Mouse (Mus musculus) ES-E14 (cell line): Measurements from ENCODE around the gene Reg4. TPM values are rescaled to one million over a fixed set of nuclear protein-coding genes. Genes with fewer than 3 reads are reported as not detected.

Experiments used
- DNase-seq: peaks from one replicate; pipeline ENCODE4 v3.0.0-alpha.2; 2013; ENCODE audit warnings: low read depth, low spot score
- H3K27ac ChIP-seq: 2 replicates; pipeline ENCODE4 v1.5.1; 2012; ENCODE audit warnings: low read depth, mild to moderate bottlenecking, low read length, moderate library complexity, mixed read lengths; ENCODE audit not compliant: poor library complexity, insufficient read depth, severe bottlenecking
- H3K36me3 ChIP-seq: 2 replicates; pipeline ENCODE4 v1.6.1; 2012; ENCODE audit warnings: mild to moderate bottlenecking, low read length, moderate library complexity, mixed read lengths; ENCODE audit not compliant: control insufficient read depth, poor library complexity, insufficient read depth, severe bottlenecking
- H3K4me1 ChIP-seq, 2 experiments: fragments of 150-350 bp in 1 of 2; sonication (generic) in 1 of 2; 2 replicates each; pipeline ENCODE4 v1.6.1; 2012; ENCODE audit warnings: low read length in 2 of 2, mild to moderate bottlenecking in 1 of 2, mixed read lengths in 1 of 2; ENCODE audit not compliant: control insufficient read depth in 2 of 2, insufficient read depth in 2 of 2, poor library complexity in 1 of 2
- H3K4me3 ChIP-seq, 2 experiments: fragments of 150-350 bp in 1 of 2; sonication (generic) in 1 of 2; 2 replicates each; pipeline ENCODE4 v1.5.1; 2012; ENCODE audit warnings: low read length in 2 of 2, low read depth in 1 of 2, mild to moderate bottlenecking in 1 of 2, mixed read lengths in 1 of 2; ENCODE audit not compliant: insufficient read depth in 1 of 2, poor library complexity in 1 of 2, severe bottlenecking in 1 of 2
- H3K9ac ChIP-seq: 2 replicates; pipeline ENCODE4 v1.6.1; 2012; ENCODE audit warnings: low read depth, mild to moderate bottlenecking, low read length, mixed read lengths; ENCODE audit not compliant: poor library complexity, insufficient read depth, severe bottlenecking
- H3K9me3 ChIP-seq: fragments of 150-350 bp; sonication (generic); 2 replicates; pipeline ENCODE4 v1.6.1; 2012; ENCODE audit warnings: low read depth, mild to moderate bottlenecking, low read length; ENCODE audit not compliant: control insufficient read depth, insufficient read depth
- CHD2 ChIP-seq: IDR thresholded peaks from 2 replicates; pipeline ENCODE4 v1.6.1; 2014; ENCODE audit warnings: mild to moderate bottlenecking, low read depth, low read length, inconsistent platforms
- HCFC1 ChIP-seq: IDR thresholded peaks from 2 replicates; pipeline ENCODE4 v1.6.1; 2012; ENCODE audit warnings: low read length, inconsistent platforms, borderline replicate concordance; ENCODE audit not compliant: insufficient read depth
- MAFK ChIP-seq: IDR thresholded peaks from 2 replicates; pipeline ENCODE4 v1.6.1; 2014; ENCODE audit warnings: mild to moderate bottlenecking, low read depth, low read length, inconsistent platforms; ENCODE audit not compliant: insufficient read depth
- ZC3H11A ChIP-seq: IDR thresholded peaks from 2 replicates; pipeline ENCODE4 v1.6.1; 2012; ENCODE audit warnings: low read depth, mild to moderate bottlenecking, inconsistent platforms, low read length, borderline replicate concordance
- ZNF384 ChIP-seq: IDR thresholded peaks from 2 replicates; pipeline ENCODE4 v1.6.1; 2012; ENCODE audit warnings: low read depth, low read length, inconsistent platforms
- in situ Hi-C, 2 experiments: fragments of 600-800 bp; cut with MboI; formaldehyde crosslinking; loops; one replicate each; pipeline ENCODE4 v1.15.1; 2025; ENCODE audit warnings: low sequenced_read_pairs in 2 of 2, inconsistent platforms in 1 of 2; ENCODE audit not compliant: unreplicated experiment in 2 of 2
- total RNA-seq: library from RNA; depleted of rRNA; stranded (reverse); fragments of 300-350 nt; gene quantifications from 2 replicates; pipeline ENCODE4 v1.2.3, GENCODE M21; 2012

The Reg4 gene
- total RNA-seq, 1 experiment = not detected

- no peaks in the 10 kb centered on the region for H3K36me3 ChIP-seq
- no peaks in the 10 kb centered on the region for H3K9me3 ChIP-seq
- H3K4me3 ChIP-seq = peak overlapping the region in 1 of 2 experiments; percentile 16; a peak in 1 of 4 replicates
- TF ChIP-seq ZC3H11A (no peak), ZNF384 (no peak), HCFC1 (no peak), CHD2 (no peak), MAFK (no peak)
- H3K9ac ChIP-seq = no peak overlapping the region
- in situ Hi-C loops = no loop called here
- peaks cover 0 to 5% of the 10 kb centered on the region in 2 experiments; a peak in 1 of 4 replicates for H3K4me1 ChIP-seq
- no peak for DNase-seq
- no peak overlapping the region for H3K27ac ChIP-seq
Observed at GRCm38 (mm10) chr3:98273623-98274398, 51.9 kb downstream of the Reg4 start.

- H3K9ac ChIP-seq = no peak overlapping the region
- H3K9me3 ChIP-seq = no peaks in the 10 kb centered on the region
- no peak overlapping the region for H3K4me3 ChIP-seq
- H3K27ac ChIP-seq = no peak overlapping the region
- in situ Hi-C loops = no loop called here
- no peaks in the 10 kb centered on the region for H3K36me3 ChIP-seq
- DNase-seq = no peak
- no peaks in the 10 kb centered on the region for H3K4me1 ChIP-seq
- TF ChIP-seq HCFC1 = no peak
- no peak for TF ChIP-seq CHD2
- TF ChIP-seq ZC3H11A = no peak
- TF ChIP-seq ZNF384 = no peak
- no peak for TF ChIP-seq MAFK
Observed at GRCm38 (mm10) chr3:98279682-98280081, 57.7 kb downstream of the Reg4 start.

GRCm38 (mm10) chr3:98280204-98280932 is 58.4 kb downstream of the Reg4 start, which contains the start of gene Hmgcs2:
Gene Hmgcs2 (plus strand): TSS chr3:98280435.
- no peak for DNase-seq
- H3K4me3 ChIP-seq = no peak within 1 kb of the TSS
- H3K27ac ChIP-seq = no peak within 1 kb of the TSS

GRCm38 (mm10) chr3:98280933-98281678 is 59.1 kb downstream of the Reg4 start:
- H3K9ac ChIP-seq = no peak overlapping the region
- in situ Hi-C loops = no loop called here
- no peaks in the 10 kb centered on the region for H3K9me3 ChIP-seq
- DNase-seq = peak; percentile 39
- no peak overlapping the region for H3K4me3 ChIP-seq
- TF ChIP-seq ZC3H11A = no peak
- TF ChIP-seq MAFK = no peak
- no peak for TF ChIP-seq ZNF384
- no peak for TF ChIP-seq CHD2
- TF ChIP-seq HCFC1 = no peak
- H3K4me1 ChIP-seq = no peaks in the 10 kb centered on the region
- no peak overlapping the region for H3K27ac ChIP-seq
- no peaks in the 10 kb centered on the region for H3K36me3 ChIP-seq

More at GRCm38 (mm10) chr3:98280204-98280932, 58.4 kb downstream of the Reg4 start, which contains the start of gene Hmgcs2:
- in situ Hi-C loops = no loop called here
- Histone ChIP-seq H3K9me3 (no peaks in the 10 kb centered on the region), H3K4me1 (no peaks in the 10 kb centered on the region), H3K9ac (no peak within 1 kb of the TSS), H3K36me3 (no peaks in the 10 kb centered on the region)
- TF ChIP-seq ZNF384 (no peak), ZC3H11A (no peak), CHD2 (no peak), MAFK (no peak), HCFC1 (no peak)
